Comparison of ENCODE assay signal across 20 mouse cellular contexts in the genomic region with DNA sequence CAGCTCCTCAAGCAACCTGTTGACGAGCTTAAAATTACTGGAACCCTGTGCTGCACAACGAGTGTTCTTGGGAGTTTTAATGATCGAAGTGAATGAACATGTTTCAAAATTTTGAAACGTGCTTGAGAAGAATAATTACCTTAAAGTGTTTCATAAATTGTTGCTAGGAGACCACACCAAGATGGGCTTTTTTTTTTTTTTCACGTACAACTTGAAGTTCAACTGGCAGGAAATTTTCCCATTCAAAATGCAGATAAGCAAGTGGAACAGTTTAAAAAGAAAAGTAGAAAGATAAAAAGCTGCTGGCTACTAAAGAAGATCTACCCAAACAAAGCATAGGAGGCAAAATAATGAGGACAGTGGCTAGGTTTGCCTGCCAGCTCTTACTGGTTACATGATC.
"Had no signal": no experiment of that assay in that cellular context is flagged by ENCODE, and none has a peak within 500 bp of the region (broad histone marks: within the 10 kb centered on the region; RNA-seq: fewer than 3 reads in every experiment).

No protein-coding gene starts in this region.

- H3K36me3 ChIP-seq: limb, embryonic 12.5 days; liver, embryonic 13.5 days; midbrain, embryonic 12.5 days; midbrain, embryonic 15.5 days; neural tube, embryonic 12.5 days; neural tube, embryonic 15.5 days had no signal

- ATAC-seq: intestine, postnatal 0 days; midbrain, embryonic 15.5 days had no signal

- H3K27me3 ChIP-seq: limb, embryonic 12.5 days; liver, embryonic 13.5 days; midbrain, embryonic 12.5 days; midbrain, embryonic 15.5 days; neural tube, embryonic 12.5 days; neural tube, embryonic 15.5 days had no signal

- H3K4me1 ChIP-seq: midbrain, embryonic 12.5 days; neural tube, embryonic 12.5 days; neural tube, embryonic 15.5 days had no signal

- H3K9me3 ChIP-seq: limb, embryonic 12.5 days; liver, embryonic 13.5 days; midbrain, embryonic 12.5 days; midbrain, embryonic 15.5 days; neural tube, embryonic 12.5 days; neural tube, embryonic 15.5 days had no signal

- H3K4me3 ChIP-seq: layer of hippocampus, adult 2 months; limb, embryonic 12.5 days; liver, embryonic 13.5 days; midbrain, embryonic 12.5 days; midbrain, embryonic 15.5 days; neural tube, embryonic 12.5 days; neural tube, embryonic 15.5 days had no signal

- DNase-seq: kidney, adult 2 months; kidney, postnatal 25 days; layer of hippocampus, adult 9-11 months; liver, embryonic 13.5 days; lung, adult 2 months; right cerebral cortex, adult 18-20 months; right cerebral cortex, postnatal 14 days; right cerebral cortex, postnatal 4 days; thymus, adult 2 months; thymus, postnatal 14 days; thymus, postnatal 4 days had no signal

- H3K9ac ChIP-seq: limb, embryonic 12.5 days; liver, embryonic 13.5 days; midbrain, embryonic 12.5 days; midbrain, embryonic 15.5 days; neural tube, embryonic 12.5 days; neural tube, embryonic 15.5 days had no signal

- H3K4me2 ChIP-seq: limb, embryonic 12.5 days; liver, embryonic 13.5 days; midbrain, embryonic 12.5 days; midbrain, embryonic 15.5 days; neural tube, embryonic 12.5 days; neural tube, embryonic 15.5 days had no signal

- H3K27ac ChIP-seq: kidney, postnatal 0 days; layer of hippocampus, adult 2 months; limb, embryonic 12.5 days; liver, embryonic 13.5 days; midbrain, embryonic 12.5 days; midbrain, embryonic 15.5 days; neural tube, embryonic 12.5 days; neural tube, embryonic 15.5 days; stomach, postnatal 0 days had no signal
